Mouse (Mus musculus): ENCODE measurements around the gene Gtf2f2.

DNA sequence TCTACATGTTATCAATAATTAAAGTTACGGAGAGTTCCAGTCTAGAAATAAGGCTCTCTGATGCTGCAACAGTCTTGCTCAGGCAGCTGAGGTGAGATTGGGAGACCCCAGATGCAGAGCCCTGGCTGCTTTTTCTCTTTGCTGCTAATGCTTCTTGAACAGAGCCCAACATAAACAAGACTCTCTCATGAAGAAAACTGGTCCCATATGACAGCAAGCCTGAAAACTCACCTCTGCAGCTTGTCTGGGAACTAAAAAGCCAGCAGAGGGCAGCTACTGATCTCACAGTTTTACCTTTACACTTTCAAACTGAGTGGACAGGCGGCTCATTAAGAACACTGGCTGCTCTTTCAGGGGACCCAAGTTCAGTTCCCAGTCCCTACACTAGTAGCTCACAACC lies 108.7 kb downstream of the Gtf2f2 start:
- TF ChIP-seq CTCF (conservative IDR thresholded peaks at IDR 0.05; ENCODE audit: insufficient read depth, insufficient read length, low read depth, low read length): no peak
- TF ChIP-seq POLR2A (IDR thresholded peaks at IDR 0.05; ENCODE audit: low read depth, low read length): no peak

All from kidney, adult 2 months (tissue).